Mouse (Mus musculus) liver, embryonic 14.5 days (tissue): ENCODE measurements around the gene Tm6sf1. TPM values are rescaled to one million over a fixed set of nuclear protein-coding genes. Genes with fewer than 3 reads are reported as not detected.

Experiments
- ATAC-seq: fragments of 200-750 bp; cut with Nextera tagmentation; 2 replicates; pipeline ENCODE4 v1.8.0; 2017; ENCODE audit warnings: moderate number of reproducible peaks, mild to moderate bottlenecking, moderate library complexity; ENCODE audit not compliant: insufficient read depth
- DNase-seq, 3 experiments: peaks; one replicate each; pipeline ENCODE4 v3.0.0-alpha.2; 2012 to 2013; ENCODE audit warnings: low read depth in 3 of 3, low spot score in 3 of 3
- H3K27ac ChIP-seq: fragments of 300-500 bp; sonication (generic); 2 replicates; pipeline ENCODE4 v1.5.1; 2014; ENCODE audit warnings: moderate library complexity, mild to moderate bottlenecking, control low read depth, inconsistent platforms
- H3K27me3 ChIP-seq: fragments of 300-500 bp; sonication (generic); 2 replicates; pipeline ENCODE4 v1.6.1; 2014; ENCODE audit warnings: mild to moderate bottlenecking, low read length, moderate library complexity; ENCODE audit not compliant: control insufficient read depth, insufficient read depth
- H3K36me3 ChIP-seq: fragments of 300-500 bp; sonication (generic); replicated peaks from 2 replicates; pipeline ENCODE4 v1.6.1; 2014; ENCODE audit warnings: low read depth; ENCODE audit not compliant: control insufficient read depth, insufficient read depth
- H3K4me1 ChIP-seq, 2 experiments: fragments of 200-500 bp in 1 of 2; fragments of 300-500 bp in 1 of 2; sonication (generic) in 1 of 2; replicated peaks; 2 replicates each; pipeline ENCODE4 v1.6.1; 2012 to 2014; ENCODE audit warnings: antibody characterized with exemption in 1 of 2, inconsistent platforms in 1 of 2, low read length in 1 of 2; ENCODE audit not compliant: control insufficient read depth in 2 of 2, insufficient read depth in 2 of 2
- H3K4me2 ChIP-seq: fragments of 300-500 bp; sonication (generic); 2 replicates; pipeline ENCODE4 v1.6.1; 2014; ENCODE audit warnings: low read depth, mild to moderate bottlenecking, control low read depth, moderate library complexity
- H3K4me3 ChIP-seq, 2 experiments: fragments of 200-500 bp in 1 of 2; fragments of 300-500 bp in 1 of 2; sonication (generic) in 1 of 2; 2 replicates each; pipeline ENCODE4 v1.5.1; 2012 to 2014; ENCODE audit warnings: low read depth in 2 of 2, low read length in 2 of 2, mild to moderate bottlenecking in 2 of 2, control low read depth in 1 of 2, inconsistent platforms in 1 of 2, moderate library complexity in 1 of 2; ENCODE audit not compliant: insufficient read depth in 1 of 2
- H3K9ac ChIP-seq: fragments of 300-500 bp; sonication (generic); replicated peaks from 2 replicates; pipeline ENCODE4 v1.6.1; 2014; ENCODE audit warnings: mild to moderate bottlenecking, control low read depth, moderate library complexity
- H3K9me3 ChIP-seq: fragments of 300-500 bp; sonication (generic); 2 replicates; pipeline ENCODE4 v1.6.1; 2016; ENCODE audit warnings: low read length, mixed read lengths; ENCODE audit not compliant: control insufficient read depth
- CTCF ChIP-seq: IDR thresholded peaks from 2 replicates; pipeline ENCODE4 v1.5.1; 2016; ENCODE audit warnings: antibody characterized with exemption, low read depth, control low read depth
- EP300 ChIP-seq: IDR thresholded peaks from 2 replicates; pipeline ENCODE4 v1.6.1; 2016; ENCODE audit warnings: antibody characterized with exemption, low read depth
- WGBS: fragments of 180-500 bp; shearing (Covaris S2); extraction: QIAGEN DNeasy Blood & Tissue Kit; methylation state at CpG from one replicate; pipeline ENCODE4 v1.1.7; 2014; ENCODE audit not compliant: insufficient replicate concordance; 5-methylcytosine and 5-hydroxymethylcytosine counted together
- polyA plus RNA-seq, 2 experiments: library from polyadenylated mRNA; depleted of rRNA in 1 of 2; stranded (reverse) in 1 of 2; unstranded in 1 of 2; fragments of >200 nt; fragmentation: Nextera tagmentation in 1 of 2; extraction: Ambion mirVana in 1 of 2; gene quantifications; 2 replicates each; pipeline versions ENCODE4 v1.2.1 to v1.2.3; 2012 to 2014

The Tm6sf1 gene
- polyA plus RNA-seq, 2 experiments = 7.9 to 9.4 TPM

GRCm38 (mm10) chr7:81854568-81855307 is 4.1 kb upstream of the Tm6sf1 start:
- no peaks in the 10 kb centered on the region for H3K36me3 ChIP-seq
- WGBS = 17% methylated on average over 8 of the region's 8 CpGs
- H3K27me3 ChIP-seq = peaks cover 25% of the 10 kb centered on the region
- no peaks in the 10 kb centered on the region for H3K9me3 ChIP-seq
- TF ChIP-seq CTCF (no peak), EP300 (no peak)
- no peak overlapping the region for H3K27ac ChIP-seq
- peaks cover 0 to 12% of the 10 kb centered on the region in 2 experiments; a peak in 1 of 4 replicates for H3K4me1 ChIP-seq
- no peak for DNase-seq
- peak; percentile 28; the same call in 1 of the 2 replicates for ATAC-seq
- peak overlapping the region; percentile 41 for H3K4me2 ChIP-seq
- no peak overlapping the region for H3K4me3 ChIP-seq
- no peak overlapping the region for H3K9ac ChIP-seq

GRCm38 (mm10) chr7:81855694-81856093 is 3.1 kb upstream of the Tm6sf1 start, which contains the start of gene Gm10160:
Gm10160 (minus strand) TSS chr7:81855794.
- Histone ChIP-seq H3K4me3 (no peak within 1 kb of the TSS), H3K9ac (no peak within 1 kb of the TSS), H3K36me3 (no peaks in the 10 kb centered on the region), H3K27ac (no peak within 1 kb of the TSS), H3K4me2 (peak within 1 kb of the TSS; percentile 41), H3K9me3 (no peaks in the 10 kb centered on the region), H3K27me3 (peaks cover 32% of the 10 kb centered on the region), H3K4me1 (peaks cover 0 to 12% of the 10 kb centered on the region in 2 experiments; a peak in 1 of 4 replicates)
- no peak for TF ChIP-seq EP300
- no peak for TF ChIP-seq CTCF
- WGBS = 53% methylated on average over 1 of the region's 1 CpGs
- ATAC-seq (no peak), DNase-seq (no peak)

- WGBS = 58% methylated on average over 4 of the region's 4 CpGs
- DNase-seq = no peak
- no peak overlapping the region for H3K4me3 ChIP-seq
- H3K4me2 ChIP-seq = no peak overlapping the region
- H3K27ac ChIP-seq = no peak overlapping the region
- no peak overlapping the region for H3K9ac ChIP-seq
- no peak for ATAC-seq
- peaks cover 37% of the 10 kb centered on the region for H3K27me3 ChIP-seq
- TF ChIP-seq EP300 (no peak), CTCF (no peak)
- no peaks in the 10 kb centered on the region for H3K9me3 ChIP-seq
- peaks cover 0 to 12% of the 10 kb centered on the region in 2 experiments; a peak in 1 of 4 replicates for H3K4me1 ChIP-seq
- no peaks in the 10 kb centered on the region for H3K36me3 ChIP-seq
Measured at GRCm38 (mm10) chr7:81856221-81856620, 2.6 kb upstream of the Tm6sf1 start.

- Histone ChIP-seq H3K4me1 (peaks cover 0 to 8% of the 10 kb centered on the region in 2 experiments; a peak in 2 of 4 replicates), H3K27me3 (peaks cover 43% of the 10 kb centered on the region), H3K4me3 (no peak overlapping the region), H3K27ac (no peak overlapping the region), H3K9me3 (no peaks in the 10 kb centered on the region), H3K36me3 (no peaks in the 10 kb centered on the region), H3K4me2 (peak overlapping the region; percentile 25; the same call in 1 of the 2 replicates), H3K9ac (no peak overlapping the region)
- DNase-seq (no peak), ATAC-seq (no peak)
- 7% methylated on average over 9 of the region's 9 CpGs for WGBS
- TF ChIP-seq EP300 = no peak
- TF ChIP-seq CTCF = no peak
Measured at GRCm38 (mm10) chr7:81858236-81858635, 565 bp upstream of the Tm6sf1 start.

GRCm38 (mm10) chr7:81860071-81860470 is 1.3 kb downstream of the Tm6sf1 start:
- Histone ChIP-seq H3K9ac (no peak overlapping the region), H3K9me3 (no peaks in the 10 kb centered on the region), H3K4me1 (peaks cover 0 to 5% of the 10 kb centered on the region in 2 experiments; a peak in 2 of 4 replicates), H3K27me3 (peaks cover 43% of the 10 kb centered on the region), H3K4me3 (peak overlapping the region in 1 of 2 experiments; percentile 38; a peak in 2 of 4 replicates), H3K36me3 (no peaks in the 10 kb centered on the region), H3K27ac (no peak overlapping the region), H3K4me2 (peak overlapping the region; percentile 29)
- 10% methylated on average over 11 of the region's 11 CpGs for WGBS
- ATAC-seq (peak; percentile 35; the same call in 1 of the 2 replicates), DNase-seq (peak in 1 of 3 experiments; percentile 19)
- TF ChIP-seq CTCF = no peak
- TF ChIP-seq EP300 = no peak
